Mouse (Mus musculus) intestine, embryonic 16.5 days (tissue): Measurements from ENCODE around the gene Gipc2. TPM values are rescaled to one million over a fixed set of nuclear protein-coding genes. Genes with fewer than 3 reads are reported as not detected.

ENCODE experiments used
- ATAC-seq: fragments of 200-750 bp; cut with Nextera tagmentation; 2 replicates; pipeline ENCODE4 v1.8.0; 2017; ENCODE audit warnings: moderate TSS enrichment, moderate library complexity
- H3K27ac ChIP-seq: fragments of 300-500 bp; sonication (generic); 2 replicates; pipeline ENCODE4 v1.5.1; 2014; ENCODE audit warnings: mild to moderate bottlenecking, low read length
- H3K27me3 ChIP-seq: fragments of 300-500 bp; sonication (generic); replicated peaks from 2 replicates; pipeline ENCODE4 v1.6.1; 2014; ENCODE audit warnings: low read length, control low read depth, mixed read lengths; ENCODE audit not compliant: control insufficient read depth, insufficient read depth
- H3K36me3 ChIP-seq: fragments of 300-500 bp; sonication (generic); 2 replicates; pipeline ENCODE4 v1.6.1; 2014; ENCODE audit warnings: low read length, control low read depth; ENCODE audit not compliant: control insufficient read depth, insufficient read depth
- H3K4me1 ChIP-seq: fragments of 300-500 bp; sonication (generic); 2 replicates; pipeline ENCODE4 v1.6.1; 2014; ENCODE audit warnings: low read length, control low read depth, mixed read lengths; ENCODE audit not compliant: control insufficient read depth, insufficient read depth
- H3K4me2 ChIP-seq: fragments of 300-500 bp; sonication (generic); 2 replicates; pipeline ENCODE4 v1.6.1; 2014; ENCODE audit warnings: low read depth, low read length, control low read depth
- H3K4me3 ChIP-seq: fragments of 300-500 bp; sonication (generic); 2 replicates; pipeline ENCODE4 v1.5.1; 2014; ENCODE audit warnings: mild to moderate bottlenecking, low read length
- H3K9ac ChIP-seq: fragments of 300-500 bp; sonication (generic); 2 replicates; pipeline ENCODE4 v1.6.1; 2014; ENCODE audit warnings: low read depth, low read length
- H3K9me3 ChIP-seq: fragments of 300-500 bp; sonication (generic); 2 replicates; pipeline ENCODE4 v1.6.1; 2016; ENCODE audit warnings: low read length, control low read depth; ENCODE audit not compliant: control insufficient read depth
- WGBS: fragments of 180-500 bp; shearing (Covaris S2); extraction: QIAGEN DNeasy Blood & Tissue Kit; methylation state at CpG from one replicate; pipeline ENCODE4 v1.1.7; 2014; 5-methylcytosine and 5-hydroxymethylcytosine counted together
- polyA plus RNA-seq: library from polyadenylated mRNA; unstranded; fragments of >200 nt; fragmentation: Nextera tagmentation; extraction: Ambion mirVana; gene quantifications from 2 replicates; pipeline ENCODE4 v1.2.1, GENCODE M21; 2015

Gipc2 gene
- polyA plus RNA-seq, 1 experiment from 2014 or later: 244 TPM

GRCm38 (mm10) chr3:152160607-152161006 lies 5.4 kb downstream of the Gipc2 start:
- Histone ChIP-seq H3K4me2 (no peak overlapping the region), H3K9ac (no peak overlapping the region), H3K27me3 (peaks cover under 1% of the 10 kb centered on the region; the same call in 1 of the 2 replicates), H3K4me3 (no peak overlapping the region), H3K27ac (no peak overlapping the region), H3K4me1 (peaks cover 20% of the 10 kb centered on the region; the same call in 1 of the 2 replicates), H3K36me3 (0 out of 2 replicates have a peak, but pooled peaks cover 3% of the 10 kb centered on the region), H3K9me3 (no peaks in the 10 kb centered on the region)
- ATAC-seq: 0 out of 2 replicates have a peak, but pooled peaks have one; percentile 41
- WGBS: 56% methylated on average over 4 of the region's 4 CpGs

DNA sequence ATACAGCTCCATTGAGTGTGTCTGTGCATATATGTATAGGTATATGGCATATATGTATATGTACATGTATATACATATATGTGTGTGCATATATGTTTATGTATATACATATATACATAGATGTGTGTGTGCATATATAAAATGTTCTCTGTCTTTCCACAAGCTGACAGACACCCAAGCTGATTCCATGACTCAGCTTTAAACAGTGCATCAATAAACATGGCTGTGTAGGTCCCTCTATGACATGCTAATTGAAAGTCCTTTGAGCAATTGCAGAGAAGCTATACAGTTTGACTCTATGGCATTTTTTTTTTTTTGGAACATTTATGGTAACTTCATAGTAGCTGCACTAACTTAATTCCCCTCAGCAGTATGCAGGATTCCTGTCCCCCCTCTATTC lies 6.7 kb downstream of the Gipc2 start:
- Histone ChIP-seq H3K27ac (no peak overlapping the region), H3K9ac (no peak overlapping the region), H3K9me3 (no peaks in the 10 kb centered on the region), H3K4me3 (no peak overlapping the region), H3K4me1 (peaks cover 20% of the 10 kb centered on the region; the same call in 1 of the 2 replicates), H3K4me2 (no peak overlapping the region), H3K36me3 (0 out of 2 replicates have a peak, but pooled peaks cover 3% of the 10 kb centered on the region), H3K27me3 (no peaks in the 10 kb centered on the region)
- no peak for ATAC-seq

GRCm38 (mm10) chr3:152158344-152159291 lies 7.4 kb downstream of the Gipc2 start:
- 67% methylated on average over 10 of the region's 10 CpGs for whole genome bisulfite sequencing
- Histone ChIP-seq H3K4me1 (peaks cover 20% of the 10 kb centered on the region; the same call in 1 of the 2 replicates), H3K27ac (no peak overlapping the region), H3K27me3 (no peaks in the 10 kb centered on the region), H3K4me3 (no peak overlapping the region), H3K9me3 (no peaks in the 10 kb centered on the region), H3K9ac (no peak overlapping the region), H3K4me2 (no peak overlapping the region), H3K36me3 (0 out of 2 replicates have a peak, but pooled peaks cover 3% of the 10 kb centered on the region)
- ATAC-seq: no peak

DNA sequence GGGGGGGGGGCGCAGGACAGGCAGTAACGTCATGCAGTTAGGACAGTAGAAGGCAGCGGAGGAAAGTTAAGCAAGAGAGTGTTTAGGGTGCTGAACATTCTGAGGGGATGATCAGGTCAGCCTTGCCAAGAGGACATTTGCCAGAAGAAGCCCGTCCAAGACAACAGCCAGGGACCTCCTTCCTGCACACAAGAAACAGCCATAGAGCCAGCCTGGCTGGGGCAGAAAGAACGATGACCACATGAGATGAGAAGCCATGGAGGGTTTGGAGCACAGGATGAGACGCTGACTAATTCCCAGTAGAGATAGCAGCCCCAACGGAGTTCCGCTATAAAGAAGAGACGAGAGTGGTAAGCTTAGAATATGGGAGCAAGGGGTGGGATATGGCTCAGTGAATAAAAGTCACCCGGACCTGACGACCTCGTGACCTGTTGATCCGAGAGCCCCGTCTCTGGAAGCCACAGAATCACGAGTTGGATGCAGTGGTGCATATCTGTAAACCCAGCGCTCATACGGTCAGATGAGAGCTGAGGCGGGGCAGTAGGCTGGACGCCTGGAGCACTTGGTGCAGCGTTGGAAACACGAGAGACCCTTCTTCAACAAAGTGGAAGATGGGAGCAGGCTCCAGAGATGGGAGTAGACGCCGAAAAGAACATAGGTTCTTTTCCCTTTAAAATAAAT lies 9.1 kb downstream of the Gipc2 start:
- no peaks in the 10 kb centered on the region for H3K36me3 ChIP-seq
- no peaks in the 10 kb centered on the region for H3K9me3 ChIP-seq
- no peak overlapping the region for H3K9ac ChIP-seq
- H3K4me2 ChIP-seq: no peak overlapping the region
- peaks cover 32% of the 10 kb centered on the region for H3K4me1 ChIP-seq
- WGBS: 80% methylated on average over 23 of the region's 23 CpGs
- no peak for ATAC-seq
- H3K27me3 ChIP-seq: no peaks in the 10 kb centered on the region
- H3K4me3 ChIP-seq: no peak overlapping the region
- H3K27ac ChIP-seq: no peak overlapping the region

GRCm38 (mm10) chr3:152155296-152155948 lies 10.6 kb downstream of the Gipc2 start:
- Histone ChIP-seq H3K27ac (no peak overlapping the region), H3K27me3 (no peaks in the 10 kb centered on the region), H3K9me3 (no peaks in the 10 kb centered on the region), H3K4me1 (peaks cover 34% of the 10 kb centered on the region), H3K36me3 (no peaks in the 10 kb centered on the region), H3K4me2 (no peak overlapping the region), H3K9ac (no peak overlapping the region), H3K4me3 (no peak overlapping the region)
- WGBS: 51% methylated on average over 11 of the region's 11 CpGs
- ATAC-seq: no peak

GRCm38 (mm10) chr3:152154095-152154494 lies 11.9 kb downstream of the Gipc2 start:
- no peak for ATAC-seq
- Histone ChIP-seq H3K4me2 (no peak overlapping the region), H3K4me3 (no peak overlapping the region), H3K4me1 (peaks cover 42% of the 10 kb centered on the region), H3K27me3 (no peaks in the 10 kb centered on the region), H3K9me3 (no peaks in the 10 kb centered on the region), H3K27ac (no peak overlapping the region), H3K9ac (no peak overlapping the region), H3K36me3 (no peaks in the 10 kb centered on the region)
- 79% methylated on average over 5 of the region's 5 CpGs for WGBS

DNA sequence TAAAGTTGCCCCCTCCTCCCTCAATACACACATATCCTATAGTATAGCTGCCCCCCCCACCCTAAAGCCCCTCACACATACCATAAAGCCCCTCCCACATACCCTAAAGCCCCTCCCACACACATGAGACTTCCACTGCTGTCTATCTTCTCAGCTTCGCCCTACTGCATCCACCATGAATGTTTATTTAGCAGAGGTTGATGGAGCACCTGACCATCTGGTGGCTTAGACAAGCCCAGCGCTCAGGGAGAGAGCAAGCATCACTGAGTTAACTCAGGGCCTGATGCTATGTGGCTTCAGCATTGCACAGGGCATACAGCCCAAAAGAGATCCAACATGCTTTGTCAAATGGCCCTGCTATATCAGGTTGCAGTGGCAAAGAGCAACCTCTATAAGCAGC lies 12.9 kb downstream of the Gipc2 start:
- 61% methylated on average over 2 of the region's 2 CpGs for WGBS
- H3K4me3 ChIP-seq: no peak overlapping the region
- no peaks in the 10 kb centered on the region for H3K9me3 ChIP-seq
- H3K27me3 ChIP-seq: no peaks in the 10 kb centered on the region
- no peak overlapping the region for H3K4me2 ChIP-seq
- no peaks in the 10 kb centered on the region for H3K36me3 ChIP-seq
- H3K27ac ChIP-seq: 0 out of 2 replicates have a peak overlapping the region, but pooled peaks have one; percentile 68
- no peak for ATAC-seq
- H3K9ac ChIP-seq: no peak overlapping the region
- H3K4me1 ChIP-seq: peaks cover 36% of the 10 kb centered on the region

GRCm38 (mm10) chr3:152152483-152152804 lies 13.6 kb downstream of the Gipc2 start:
- peak; percentile 45 for ATAC-seq
- Histone ChIP-seq H3K27ac (peak overlapping the region; percentile 68), H3K9ac (0 out of 2 replicates have a peak overlapping the region, but pooled peaks have one; percentile 14), H3K4me2 (peak overlapping the region; percentile 9; the same call in 1 of the 2 replicates), H3K9me3 (no peaks in the 10 kb centered on the region), H3K27me3 (no peaks in the 10 kb centered on the region), H3K4me1 (peaks cover 41% of the 10 kb centered on the region), H3K4me3 (no peak overlapping the region; the same call in 1 of the 2 replicates), H3K36me3 (no peaks in the 10 kb centered on the region)
- WGBS: 96% methylated on average over 1 of the region's 1 CpGs
